Mouse (Mus musculus) T-helper 1 cell (primary cell): ENCODE measurements around the gene Il1rl1.

Source experiments
- in situ Hi-C: fragments of 300-600 bp; cut with MboI, MseI; formaldehyde crosslinking; loops from one replicate; pipeline ENCODE4 v1.15.1; 2025; ENCODE audit warnings: high pct_unique_total_duplicates

Gene Il1rl1

DNA sequence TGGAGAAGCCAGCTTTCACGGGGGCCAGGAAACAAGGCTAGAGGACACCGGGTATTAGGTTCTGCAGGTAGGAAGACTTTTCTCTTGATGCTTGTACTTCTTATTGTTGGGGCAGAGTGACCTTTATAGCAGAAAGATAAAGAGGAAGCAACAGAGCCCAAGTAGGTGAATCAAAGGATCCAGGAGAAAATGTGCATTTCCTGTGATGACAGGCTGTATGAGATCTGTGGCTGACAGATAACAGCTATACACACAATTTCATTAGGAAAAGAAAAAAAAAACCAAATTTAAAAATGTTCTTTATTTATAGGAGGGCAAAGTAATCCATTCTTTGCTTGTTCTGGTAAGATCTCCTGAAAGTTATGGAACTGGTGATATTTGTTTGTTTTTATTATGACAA, 8.0 kb downstream of the Il1rl1 start:
- in situ Hi-C loops, result no loop called here

DNA sequence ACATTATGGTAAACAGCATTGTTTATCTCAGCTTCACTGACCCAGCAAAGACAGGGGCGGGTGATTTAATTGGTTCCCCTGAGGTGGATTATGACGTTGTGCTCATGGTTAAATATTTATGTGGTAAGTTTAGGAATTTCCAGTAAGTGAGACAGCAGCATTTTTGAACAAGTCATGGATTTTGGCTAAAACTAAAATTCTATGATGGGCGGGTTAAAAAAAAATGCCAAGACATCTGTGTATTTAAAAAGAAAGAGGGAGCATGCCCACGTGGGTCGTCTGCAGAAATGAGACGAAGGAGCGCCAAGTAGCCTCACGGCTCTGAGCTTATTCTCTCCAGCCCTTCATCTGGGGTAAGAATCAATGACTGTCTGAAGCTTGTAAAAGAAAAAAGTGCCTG, 10.1 kb downstream of the Il1rl1 start:
- in situ Hi-C loops, result no loop called here

DNA sequence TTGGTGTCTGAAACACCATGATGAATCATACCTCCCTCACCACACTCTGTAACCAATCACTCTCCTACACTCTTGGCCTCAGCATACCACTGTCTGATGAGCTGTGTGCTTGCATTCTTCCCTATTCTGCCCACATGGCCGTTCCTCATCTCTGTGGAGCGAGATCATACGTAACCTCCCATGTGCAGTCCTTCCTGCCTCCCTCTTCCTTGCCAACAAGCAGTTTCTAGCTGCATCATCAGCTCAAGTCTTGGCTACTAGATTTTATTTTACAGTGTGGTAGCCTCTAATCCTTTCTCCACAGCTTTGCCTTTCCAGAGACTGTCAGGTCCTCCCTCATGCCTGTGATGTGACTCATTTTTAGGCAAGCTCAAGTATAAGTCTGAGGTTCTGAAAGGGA, 15.4 kb downstream of the Il1rl1 start:
- in situ Hi-C loops, result no loop called here

DNA sequence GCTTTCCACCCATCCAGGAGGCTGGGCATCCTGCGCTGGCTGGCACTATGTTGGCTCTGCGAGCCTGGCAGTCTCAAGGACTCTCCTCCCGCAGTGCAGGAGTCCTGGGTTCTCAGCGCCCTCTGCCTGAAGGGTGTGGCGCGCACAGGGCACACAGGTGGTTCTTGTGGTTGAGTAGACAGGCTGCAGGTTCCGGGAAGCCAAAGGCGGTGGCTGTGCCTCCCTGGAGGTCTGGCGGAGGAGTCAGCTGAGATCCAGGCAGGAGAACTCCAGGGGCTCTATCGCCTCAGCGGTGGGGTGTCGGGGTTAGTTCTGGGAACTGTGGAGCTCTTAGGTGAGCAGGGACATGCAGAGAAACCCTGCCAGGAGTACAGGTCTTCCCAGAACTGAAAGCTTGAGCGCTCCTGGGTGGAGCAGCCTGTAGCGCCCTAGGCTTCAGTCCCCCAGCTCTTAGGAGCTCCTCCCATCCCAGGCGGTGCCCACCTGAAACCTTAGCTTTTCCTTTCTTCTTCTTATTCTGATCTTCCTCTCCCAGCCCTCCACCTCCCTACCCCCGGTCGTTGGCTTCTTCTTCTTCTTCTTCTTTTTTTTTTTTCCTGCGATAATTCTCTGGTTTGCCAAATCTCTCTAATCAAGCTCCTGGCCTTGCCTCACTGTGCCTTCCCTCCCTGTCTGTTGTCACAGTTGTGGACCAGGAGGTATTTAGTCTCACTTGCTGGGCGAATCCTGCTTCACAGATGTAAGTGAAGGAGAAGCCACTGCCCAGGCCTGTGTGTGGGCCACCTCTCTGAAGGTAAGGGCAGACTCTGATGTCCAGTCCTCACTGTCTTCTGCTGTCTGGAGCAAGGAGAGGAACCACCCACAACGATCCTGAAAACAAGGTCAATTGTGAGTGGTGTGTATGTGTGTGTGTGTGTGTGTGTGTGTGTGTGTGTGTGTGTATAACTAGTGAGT, 36.4 kb downstream of the Il1rl1 start, which contains the start of gene Il18r1:
TSS of gene Il18r1 (plus strand) at position 76 of the 954 bp plus-strand sequence.
- in situ Hi-C loops, result no loop called here

DNA sequence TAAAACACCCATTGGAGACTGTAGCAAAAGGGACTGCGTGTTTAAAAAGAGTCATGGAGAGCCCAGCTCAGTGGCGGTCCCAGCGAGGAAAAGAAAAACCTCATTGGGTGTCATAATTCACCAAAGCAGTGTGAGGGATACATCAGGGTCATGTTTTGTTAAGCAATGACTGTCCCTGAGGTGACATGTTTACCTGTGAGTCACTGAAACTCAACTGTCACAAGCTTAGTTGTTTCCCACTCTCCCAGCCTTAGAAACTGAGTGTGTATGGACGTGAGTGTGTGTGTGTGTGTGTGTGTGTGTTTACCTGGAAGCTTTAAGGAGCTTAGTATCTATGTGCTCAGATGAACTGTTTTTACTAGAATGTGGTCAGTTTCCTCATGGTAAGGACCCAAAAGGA, 37.9 kb downstream of the Il1rl1 start:
- in situ Hi-C loops, result no loop called here

DNA sequence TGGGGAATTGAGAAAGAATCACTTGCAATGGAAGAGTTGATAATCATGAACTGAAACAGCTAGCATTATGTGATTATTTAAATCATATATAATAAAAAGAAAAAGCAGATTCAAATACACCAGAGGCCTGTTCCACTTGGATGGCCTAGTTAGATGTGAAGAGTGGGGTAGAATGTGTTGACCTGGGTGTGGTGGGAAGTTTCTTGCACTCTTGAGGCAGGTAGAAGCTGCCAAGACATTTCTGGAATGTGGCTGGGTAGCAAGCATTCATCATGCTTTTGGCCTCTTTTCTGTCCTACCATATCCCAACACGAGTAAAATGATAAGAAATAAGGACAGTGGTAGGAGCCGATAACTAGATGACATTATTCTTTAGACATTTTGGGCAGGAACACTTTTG, 39.4 kb downstream of the Il1rl1 start:
- in situ Hi-C loops, result no loop called here

DNA sequence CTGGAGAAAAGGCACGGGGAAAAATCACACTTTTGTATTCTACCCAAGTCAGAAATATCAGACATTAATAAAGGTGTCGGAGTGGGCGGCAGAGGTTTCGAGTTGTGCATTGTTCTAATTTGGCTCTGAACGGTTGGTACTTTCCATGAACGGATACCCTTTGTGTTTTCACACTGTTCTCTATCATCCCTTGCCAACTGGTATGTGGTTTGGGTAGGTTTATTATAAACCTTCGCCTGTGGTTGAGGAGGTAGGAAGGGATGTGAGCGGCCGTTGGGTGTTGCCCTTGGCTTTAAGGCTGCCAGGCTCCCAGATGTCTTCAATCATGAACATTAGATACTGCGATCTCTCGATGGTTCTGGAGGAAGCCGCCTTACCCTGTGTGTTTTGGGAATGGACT, 40.5 kb downstream of the Il1rl1 start:
- in situ Hi-C loops, result no loop called here

DNA sequence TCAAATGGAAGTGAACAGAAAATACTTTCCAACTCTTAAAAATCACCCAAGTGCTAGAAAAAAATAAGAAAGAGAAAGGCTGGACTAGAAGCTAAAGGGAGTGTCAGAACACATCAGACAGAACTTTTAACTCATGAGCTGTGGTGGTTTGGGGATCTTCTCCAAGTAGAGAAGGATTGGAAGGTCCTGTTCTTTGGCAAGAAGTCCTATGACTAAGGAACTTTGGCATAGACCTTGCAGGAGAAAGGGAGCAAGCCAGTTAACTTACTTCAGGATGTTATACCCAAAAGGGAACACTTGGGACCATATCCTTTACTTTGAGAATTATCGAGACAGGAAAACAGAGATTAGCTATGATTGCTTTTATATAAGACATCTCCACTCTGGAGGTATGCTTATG, 43.0 kb downstream of the Il1rl1 start:
- in situ Hi-C loops, result no loop called here

DNA sequence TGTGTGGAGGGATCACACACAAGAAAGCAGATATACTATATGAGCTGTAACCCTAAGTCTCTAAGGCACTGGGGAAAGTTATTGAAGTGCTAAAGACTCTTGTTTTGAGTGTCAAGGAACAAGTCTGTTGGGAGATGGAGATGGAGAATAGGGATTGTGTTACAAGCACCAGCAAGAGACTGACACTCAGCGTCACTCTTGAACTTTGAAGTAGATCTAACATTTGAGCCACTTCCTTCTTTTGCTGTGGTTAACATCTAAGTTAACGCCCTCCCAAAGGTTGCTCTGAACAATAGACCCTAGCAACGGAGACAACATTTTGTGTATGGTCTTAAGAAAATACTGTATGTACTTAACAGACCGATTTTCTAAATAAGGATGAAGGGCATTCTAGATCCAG, 44.3 kb downstream of the Il1rl1 start:
- in situ Hi-C loops, result no loop called here

DNA sequence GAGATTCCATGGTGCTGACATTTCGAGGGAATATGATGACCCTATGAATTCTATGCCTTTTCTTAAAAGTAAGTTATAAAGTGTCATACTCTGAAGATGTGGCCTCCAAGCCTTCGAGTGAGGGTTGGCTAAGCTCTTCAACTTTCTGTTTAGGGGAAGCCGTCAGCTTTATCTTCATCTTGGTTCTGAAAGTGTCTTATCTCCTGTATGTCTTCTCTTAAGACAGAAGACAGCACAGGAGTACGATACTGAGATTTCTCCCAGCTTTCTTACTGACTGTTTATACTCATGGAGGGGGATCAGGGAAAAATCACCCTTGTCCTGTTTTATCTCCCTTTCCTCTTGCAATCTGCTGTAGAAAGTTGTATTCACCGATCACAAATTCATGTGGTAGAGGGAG, 45.0 kb downstream of the Il1rl1 start:
- in situ Hi-C loops, result no loop called here

DNA sequence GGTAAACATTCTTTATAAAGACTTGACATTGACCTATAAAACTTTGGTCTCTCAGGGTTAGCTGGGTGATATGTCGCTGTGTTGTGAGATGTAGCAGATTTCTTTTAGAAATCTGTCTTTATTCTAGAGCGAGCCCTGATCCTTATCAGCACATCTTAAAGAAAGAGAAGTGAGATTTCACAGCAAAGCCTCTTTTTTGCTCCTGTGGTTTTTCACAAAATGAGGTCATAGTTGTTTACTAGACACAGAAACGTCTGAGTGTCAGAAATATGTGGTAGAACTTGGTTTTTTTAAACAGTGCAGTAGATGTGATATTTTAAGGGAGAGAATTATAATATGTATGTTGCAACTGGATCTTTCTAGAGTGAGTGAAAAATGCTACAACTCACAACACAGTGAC, 46.3 kb downstream of the Il1rl1 start:
- in situ Hi-C loops, result no loop called here

DNA sequence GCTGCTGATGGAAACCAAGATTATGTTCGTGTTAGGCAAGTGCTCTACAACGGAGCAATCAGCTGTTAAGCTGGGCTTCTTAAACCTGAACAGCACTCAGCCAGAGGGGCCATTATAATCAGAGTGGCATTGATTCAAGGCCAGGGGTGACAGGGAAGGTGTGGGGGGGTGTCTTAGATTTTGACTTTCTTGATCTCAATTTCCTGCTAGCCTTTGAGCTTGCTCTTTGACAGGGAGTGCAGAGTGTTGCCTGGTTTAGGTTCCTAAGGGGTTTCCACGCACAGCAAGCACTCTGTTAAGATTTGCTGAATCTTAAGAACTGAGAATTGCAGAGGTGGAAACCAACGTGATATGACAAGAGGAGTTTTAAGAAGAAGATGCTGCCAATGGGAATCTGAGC, 47.4 kb downstream of the Il1rl1 start:
- in situ Hi-C loops, result no loop called here

DNA sequence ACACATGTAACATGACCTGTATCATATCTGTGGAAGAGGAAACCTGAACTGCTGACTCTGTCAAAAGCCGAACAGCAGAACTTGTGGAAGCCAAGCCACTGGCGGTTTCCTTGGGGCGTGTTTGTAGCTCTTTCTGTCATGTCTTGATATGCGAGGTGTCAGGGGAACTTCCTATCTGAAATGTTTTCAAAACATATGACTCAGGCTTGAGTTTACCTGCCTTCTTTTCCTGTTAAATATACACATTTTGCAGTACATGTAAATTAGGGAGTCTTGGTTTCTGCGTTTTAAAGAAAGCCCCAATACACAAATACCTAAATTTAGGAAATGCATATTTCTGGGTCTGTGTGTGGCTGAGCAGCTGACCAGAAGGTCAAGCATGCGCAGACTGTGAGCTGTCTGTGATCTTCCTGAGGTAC, 50.1 kb downstream of the Il1rl1 start:
- in situ Hi-C loops, result no loop called here

DNA sequence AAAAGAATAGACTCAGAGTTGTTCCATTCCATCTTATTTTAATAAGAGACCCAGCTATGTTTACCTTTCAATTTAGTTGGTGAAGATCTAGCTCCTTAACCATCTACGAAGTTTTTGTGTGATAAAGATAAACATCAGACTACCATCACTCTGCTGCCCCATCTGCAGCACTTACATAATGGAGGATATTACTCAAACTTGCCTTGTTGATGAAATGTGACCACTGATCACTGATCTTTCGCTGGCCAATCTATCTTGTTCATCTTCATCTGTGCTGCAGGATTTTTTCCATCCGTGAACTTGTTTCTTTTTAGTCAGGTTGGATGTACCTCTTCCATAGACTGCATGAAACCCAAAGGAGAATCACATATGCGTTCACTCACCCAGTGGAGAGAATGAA, 65.2 kb downstream of the Il1rl1 start:
- in situ Hi-C loops, result loop anchor here (5.0 kb wide), 1 partner anchor 43 kb away; no protein-coding TSS in a partner anchor

DNA sequence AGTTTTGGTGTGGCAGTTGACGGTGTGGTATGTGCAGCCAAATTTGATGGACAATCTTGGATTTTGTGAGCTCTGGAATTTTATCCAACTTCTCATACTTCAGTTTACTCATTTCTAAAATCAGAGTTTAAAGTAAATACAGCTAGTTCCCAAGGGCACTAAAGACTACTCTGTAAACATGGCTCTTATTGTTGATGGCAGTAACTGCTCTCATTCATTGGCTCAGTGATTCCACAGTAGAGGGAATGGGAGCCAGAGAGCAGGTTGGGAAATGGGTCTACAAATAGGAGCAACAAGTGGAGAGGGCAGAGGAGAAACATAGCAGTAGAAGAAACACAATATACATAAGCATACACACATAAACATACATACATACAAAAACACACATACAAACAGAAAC, 70.3 kb downstream of the Il1rl1 start:
- in situ Hi-C loops, result no loop called here

DNA sequence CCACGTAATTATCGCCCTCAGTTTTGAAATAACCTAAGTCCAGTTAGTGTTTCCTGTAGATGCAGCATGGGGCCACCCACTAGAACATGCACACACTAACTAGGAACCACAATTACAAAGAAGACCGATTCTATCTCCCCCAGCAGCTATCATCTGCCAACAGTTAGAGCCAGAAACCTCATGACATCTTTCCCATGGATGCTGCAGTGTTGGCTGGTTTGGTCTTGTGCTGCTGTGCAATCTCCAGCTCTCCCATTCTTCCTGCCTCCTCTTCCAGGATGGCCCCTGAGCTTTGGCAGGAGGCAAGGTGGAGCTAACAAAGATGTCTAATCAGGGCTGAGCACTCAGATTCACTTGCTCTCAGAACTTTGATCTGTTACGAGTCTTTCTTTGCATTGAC, 71.8 kb downstream of the Il1rl1 start:
- in situ Hi-C loops, result no loop called here

DNA sequence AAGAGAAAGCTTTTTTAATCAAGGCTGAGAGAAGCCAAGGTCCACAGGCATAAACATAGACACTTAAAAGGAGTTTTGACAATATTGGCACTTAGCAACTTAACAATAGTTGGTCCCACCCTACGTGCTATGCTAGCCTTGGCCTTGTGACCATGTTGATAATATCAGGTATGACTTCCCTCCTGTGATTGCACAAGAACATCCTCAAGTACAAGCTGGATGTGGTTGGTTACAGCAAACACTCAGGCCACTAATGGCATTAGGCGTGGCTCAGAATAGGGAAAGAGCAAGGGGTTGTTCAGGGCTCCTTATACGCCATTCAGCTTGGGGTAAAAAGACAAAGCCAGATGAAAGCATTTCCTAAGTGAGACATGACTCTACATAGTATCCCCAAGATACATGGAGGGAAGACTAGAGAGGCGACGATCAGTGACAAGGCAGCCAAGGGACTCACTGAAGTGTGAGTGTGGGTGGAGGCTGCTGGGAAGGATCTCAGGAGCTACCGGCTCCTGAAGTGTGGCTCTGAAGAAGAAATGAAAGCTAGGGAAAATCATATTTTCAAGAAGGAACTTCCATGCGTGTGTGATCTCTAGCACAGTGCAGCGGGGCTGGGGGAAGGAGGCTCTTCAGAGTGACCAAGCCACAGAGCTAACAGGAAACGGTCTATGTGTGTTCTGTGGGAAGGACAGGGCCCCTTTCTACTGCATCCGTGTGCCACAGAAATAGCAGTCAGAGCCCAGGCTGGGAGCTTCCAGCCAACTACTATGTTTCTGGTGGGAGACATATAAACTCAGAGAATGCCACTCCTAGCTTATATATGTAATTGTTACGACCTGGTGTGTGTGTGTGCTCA, 72.4 kb downstream of the Il1rl1 start:
- in situ Hi-C loops, result no loop called here

DNA sequence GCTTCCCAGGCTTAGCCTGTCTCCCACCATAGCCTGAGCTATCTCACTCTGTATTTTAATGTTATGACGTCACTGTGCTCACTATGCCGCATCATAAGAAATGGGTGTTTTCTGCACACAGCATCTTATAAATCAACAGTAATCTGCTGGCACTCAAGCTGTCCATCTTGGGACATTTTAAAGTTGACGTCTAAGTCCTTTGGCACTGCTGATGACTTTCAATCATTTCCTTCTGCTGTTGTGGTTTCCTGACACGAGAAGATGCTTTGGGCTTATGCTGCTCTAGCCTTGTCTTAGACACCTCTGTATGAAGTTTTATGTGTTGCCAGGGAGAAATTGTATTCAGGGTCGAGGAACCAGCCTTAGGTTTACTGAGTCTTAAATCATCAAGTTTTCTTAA, 75.2 kb downstream of the Il1rl1 start:
- in situ Hi-C loops, result no loop called here
